Mouse (Mus musculus) thymus, postnatal 36 days (tissue): ENCODE data around the gene Sypl2.

ENCODE experiments used
- DNase-seq, 2 experiments: peaks; one replicate each; pipeline ENCODE4 v3.0.0; 2022; ENCODE audit warnings: mixed read lengths in 2 of 2

Gene Sypl2

GRCm38 (mm10) chr3:108204470-108204869 lies 22.0 kb downstream of the Sypl2 start:
- no peak for DNase-seq

- peak; percentile 72 to 77 for DNase-seq
Observed at GRCm38 (mm10) chr3:108203621-108204325, 22.7 kb downstream of the Sypl2 start.

GRCm38 (mm10) chr3:108203212-108203611 lies 23.2 kb downstream of the Sypl2 start:
- no peak for DNase-seq

GRCm38 (mm10) chr3:108202506-108202905 lies 23.9 kb downstream of the Sypl2 start:
- DNase-seq, result no peak

DNA sequence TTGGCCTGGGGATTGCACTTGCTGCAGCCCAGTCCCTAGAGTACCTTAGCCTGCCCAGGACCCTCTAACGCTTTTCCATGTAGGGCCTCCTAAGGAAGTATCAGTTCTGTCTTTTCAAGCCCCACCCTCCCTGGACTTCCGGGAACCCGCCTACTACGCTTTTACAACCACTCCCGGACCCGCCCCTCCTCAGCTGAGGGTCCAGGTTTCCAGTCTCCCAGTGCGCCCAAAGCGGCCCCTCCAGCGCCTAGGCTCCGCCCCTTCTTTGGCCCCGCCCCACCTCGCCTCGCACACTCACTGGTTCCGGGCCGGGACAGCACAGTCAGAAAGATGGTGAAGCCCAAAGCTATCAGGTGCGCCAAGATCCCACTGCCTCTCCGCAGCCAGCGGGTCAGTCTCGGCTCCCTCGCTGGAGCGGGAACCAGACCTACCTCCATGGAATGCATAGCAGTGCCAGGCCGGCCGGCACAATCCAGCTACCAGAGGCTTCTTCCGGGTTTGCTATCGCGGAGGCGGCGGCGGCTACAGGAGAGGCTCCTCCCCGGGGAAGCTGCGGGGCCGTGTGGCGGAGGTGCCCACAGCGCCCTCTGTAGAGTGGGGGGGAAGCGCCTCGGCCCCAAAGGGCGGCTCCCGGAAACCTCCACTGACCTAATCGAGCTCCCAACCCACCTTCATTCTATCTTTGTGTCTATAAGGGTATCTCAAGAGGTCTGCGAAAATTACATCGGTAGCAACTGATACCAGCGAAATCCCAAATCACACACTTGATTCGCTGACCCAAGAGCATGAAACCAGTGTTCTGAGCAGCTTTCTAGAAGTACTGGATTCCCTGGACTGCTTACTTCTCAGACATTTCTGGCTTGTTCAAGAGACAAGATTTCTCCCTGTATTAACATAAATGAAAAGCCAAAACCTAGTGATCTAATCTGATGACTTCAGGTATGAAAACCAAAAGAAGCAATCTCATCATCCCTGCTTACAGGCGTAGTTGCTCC lies 25.8 kb downstream of the Sypl2 start, which contains the start of gene Cyb561d1:
Gene Cyb561d1 (minus strand): TSS at position 884 of the 995 bp plus-strand sequence.
- peak; percentile 98 to 99 for DNase-seq

- no peak for DNase-seq
Observed at GRCm38 (mm10) chr3:108199231-108199630, 27.2 kb downstream of the Sypl2 start.

- no peak for DNase-seq
Observed at GRCm38 (mm10) chr3:108197066-108197497, 29.4 kb downstream of the Sypl2 start.

GRCm38 (mm10) chr3:108195941-108196590 lies 30.4 kb downstream of the Sypl2 start:
- DNase-seq, result no peak

DNA sequence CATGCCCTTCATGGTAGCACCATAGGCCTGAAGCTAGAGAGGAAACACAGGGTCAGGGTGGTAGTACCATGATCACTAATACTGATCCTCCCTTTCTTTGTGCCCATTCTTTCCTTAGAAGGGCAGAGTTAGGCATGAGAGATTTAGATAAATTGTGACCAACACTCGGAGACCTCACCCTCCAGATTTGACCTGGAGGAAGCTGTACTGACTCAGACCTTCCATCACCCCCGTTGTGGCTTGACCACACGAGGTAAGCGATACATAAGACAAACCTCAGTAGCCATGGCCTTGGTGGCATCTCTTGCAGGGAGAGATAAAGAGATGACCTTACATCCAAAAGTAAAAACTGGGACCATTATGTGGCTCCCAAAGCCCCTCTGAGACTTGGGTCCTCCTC lies 31.2 kb downstream of the Sypl2 start:
- no peak for DNase-seq

DNA sequence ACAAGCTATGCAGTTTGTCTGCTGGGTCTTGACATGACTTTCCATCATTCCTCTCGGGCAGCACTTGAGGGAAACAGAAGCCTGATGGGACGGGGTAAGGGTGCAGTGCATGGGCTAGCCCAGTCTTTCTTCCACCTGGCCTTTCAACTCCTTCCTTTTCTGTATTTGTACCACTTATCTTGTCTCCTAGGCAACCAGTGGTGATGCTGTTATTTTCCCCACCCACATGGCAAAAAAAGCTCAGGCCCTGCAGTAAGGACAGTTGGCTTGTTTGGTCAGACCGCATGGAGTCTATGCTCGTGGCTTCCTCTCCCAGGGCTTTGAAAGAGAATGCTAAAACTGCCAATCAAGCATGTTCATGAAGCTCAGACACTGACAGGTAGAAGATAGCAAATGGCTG lies 32.8 kb downstream of the Sypl2 start:
- DNase-seq, result no peak

DNA sequence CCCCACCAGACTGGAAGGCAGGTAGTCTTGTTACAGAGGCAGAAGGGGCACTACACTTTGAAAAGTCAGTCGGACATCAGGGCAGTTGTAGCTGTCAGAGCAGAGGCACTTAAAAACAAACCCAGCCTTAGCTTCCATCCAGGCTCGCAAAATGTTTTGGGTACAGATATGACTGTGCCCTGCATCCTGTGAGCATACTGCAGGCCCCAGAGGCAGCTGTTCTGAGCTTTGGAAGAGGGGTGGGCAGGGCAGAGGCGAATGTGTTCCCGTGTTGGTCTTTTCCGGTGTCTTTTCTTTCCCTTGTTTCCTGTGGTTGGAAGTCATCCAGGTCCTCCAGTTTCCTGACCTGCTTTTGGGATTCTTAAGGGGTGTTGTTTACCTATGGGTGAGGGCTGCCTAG lies 36.6 kb downstream of the Sypl2 start:
- DNase-seq, result no peak

- DNase-seq, result no peak
Observed at GRCm38 (mm10) chr3:108188716-108189490, 37.5 kb downstream of the Sypl2 start.

DNA sequence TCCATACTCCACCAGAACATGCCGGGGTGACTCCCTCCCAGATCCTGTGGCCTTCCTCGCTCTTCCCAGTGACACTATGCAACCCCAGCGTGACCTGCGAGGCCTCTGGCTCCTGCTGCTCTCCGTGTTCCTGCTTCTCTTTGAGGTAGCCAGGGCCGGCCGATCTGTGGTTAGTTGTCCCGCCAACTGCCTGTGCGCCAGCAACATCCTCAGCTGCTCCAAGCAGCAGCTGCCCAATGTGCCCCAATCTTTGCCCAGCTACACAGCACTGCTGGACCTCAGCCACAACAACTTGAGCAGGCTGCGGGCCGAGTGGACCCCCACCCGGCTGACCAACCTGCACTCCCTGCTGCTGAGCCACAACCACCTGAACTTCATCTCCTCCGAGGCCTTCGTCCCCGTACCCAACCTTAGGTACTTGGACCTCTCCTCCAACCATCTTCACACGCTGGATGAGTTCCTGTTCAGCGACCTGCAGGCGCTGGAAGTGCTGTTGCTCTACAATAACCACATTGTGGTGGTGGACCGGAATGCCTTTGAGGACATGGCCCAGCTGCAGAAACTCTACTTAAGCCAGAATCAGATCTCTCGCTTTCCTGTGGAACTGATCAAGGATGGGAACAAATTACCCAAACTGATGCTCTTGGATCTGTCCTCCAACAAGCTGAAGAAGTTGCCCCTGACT lies 39.2 kb downstream of the Sypl2 start:
- no peak for DNase-seq

GRCm38 (mm10) chr3:108186098-108187047 lies 40.1 kb downstream of the Sypl2 start, which contains the start of gene Amigo1:
Amigo1 (plus strand) TSS chr3:108186335.
- DNase-seq, result peak; percentile 57 to 67

DNA sequence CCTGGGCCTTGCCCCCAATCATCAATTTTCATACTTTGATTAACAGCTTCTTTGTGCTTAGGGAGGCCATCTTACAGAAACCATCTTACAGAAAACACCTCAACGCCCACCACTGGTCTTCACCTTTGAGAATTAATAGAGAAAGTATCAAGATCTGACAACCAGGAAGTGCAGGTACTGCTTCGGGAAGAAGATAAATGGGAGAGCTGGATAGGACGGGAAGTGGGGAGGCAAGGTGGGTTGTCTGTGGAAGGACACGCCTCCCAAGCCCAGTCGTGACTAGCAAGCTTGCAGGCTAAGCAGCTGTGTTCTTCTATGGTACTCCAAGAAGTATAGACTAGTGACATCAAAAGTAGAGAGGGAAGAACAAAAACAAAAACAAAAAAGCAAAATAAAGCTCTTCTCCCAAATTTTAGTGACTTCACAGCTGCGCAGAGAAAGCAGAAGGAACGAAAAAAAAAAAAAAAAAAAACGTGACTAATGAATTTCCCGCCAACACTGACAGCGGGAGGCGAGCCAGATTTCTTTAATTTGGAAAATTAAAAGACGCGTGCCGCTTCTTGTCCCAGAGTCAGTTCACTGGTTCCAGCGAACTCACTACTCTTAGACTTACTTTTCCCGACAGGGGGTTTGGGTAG lies 40.9 kb downstream of the Sypl2 start:
- DNase-seq, result no peak

GRCm38 (mm10) chr3:108184742-108185141 lies 41.7 kb downstream of the Sypl2 start:
- no peak for DNase-seq

GRCm38 (mm10) chr3:108180514-108180913 lies 45.9 kb downstream of the Sypl2 start:
- DNase-seq, result no peak

DNA sequence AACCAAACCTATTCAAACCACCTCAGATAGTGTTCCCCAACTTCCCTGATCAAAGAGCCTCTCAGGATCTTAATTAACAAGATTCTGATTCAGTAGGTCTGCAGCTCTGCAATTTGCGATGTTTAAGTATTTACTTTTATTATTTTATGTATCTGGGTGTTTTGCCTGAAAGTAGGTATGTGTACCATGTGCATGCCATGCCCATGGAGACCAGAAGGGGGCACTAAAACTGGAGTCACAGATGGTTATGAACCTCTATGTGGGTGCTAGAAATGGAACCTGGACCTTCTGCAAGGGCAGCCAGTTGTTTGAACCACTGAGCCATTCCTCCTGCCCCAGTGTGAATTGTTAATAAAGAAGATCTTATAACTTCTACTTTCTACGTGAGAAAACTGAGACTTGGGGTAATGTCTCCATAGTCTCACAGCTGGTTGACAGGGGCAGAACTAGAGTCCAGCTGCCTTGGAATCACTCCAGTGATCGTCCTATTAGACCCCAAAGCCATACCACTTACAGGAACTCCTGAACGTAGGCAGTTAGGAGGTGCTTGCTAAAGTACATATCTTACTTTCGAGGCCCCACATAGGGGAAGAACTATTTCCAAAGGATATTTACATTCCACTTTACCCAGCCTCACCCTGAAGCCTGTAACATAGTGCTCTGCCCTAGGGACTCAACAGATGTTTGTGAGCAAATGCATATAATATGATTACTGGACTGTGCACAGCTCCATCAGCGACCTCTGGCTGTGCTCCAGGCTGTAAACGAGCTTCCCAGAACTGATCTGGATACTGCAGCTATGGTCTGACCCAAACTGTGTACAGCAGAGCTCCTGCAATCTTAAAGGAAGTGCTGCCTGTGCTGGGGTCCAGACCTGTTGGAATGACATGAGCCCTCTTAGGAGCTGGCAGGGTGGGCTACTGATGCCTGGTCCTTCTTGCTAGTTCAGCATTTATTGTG lies 47.4 kb downstream of the Sypl2 start:
- no peak for DNase-seq
